Mouse (Mus musculus) hindbrain, embryonic 12.5 days (tissue): ENCODE measurements around the gene Btbd9. TPM values are rescaled to one million over a fixed set of nuclear protein-coding genes. Genes with fewer than 3 reads are reported as not detected.
A peak's percentile ranks its signal among the peaks of the same experiment; 100 is the strongest.

Source experiments
- ATAC-seq: fragments of 200-750 bp; cut with Nextera tagmentation; 2 replicates; pipeline ENCODE4 v1.8.0; 2017; ENCODE audit warnings: moderate TSS enrichment; ENCODE audit not compliant: low FRiP score
- H3K27ac ChIP-seq: fragments of 300-500 bp; sonication (generic); 2 replicates; pipeline ENCODE4 v1.5.1; 2016; ENCODE audit warnings: mild to moderate bottlenecking
- H3K27me3 ChIP-seq: fragments of 300-500 bp; sonication (generic); 2 replicates; pipeline ENCODE4 v1.6.1; 2016; ENCODE audit warnings: mild to moderate bottlenecking
- H3K36me3 ChIP-seq: fragments of 300-500 bp; sonication (generic); 2 replicates; pipeline ENCODE4 v1.6.1; 2016; ENCODE audit warnings: mild to moderate bottlenecking
- H3K4me1 ChIP-seq: fragments of 300-500 bp; sonication (generic); 2 replicates; pipeline ENCODE4 v1.6.1; 2016
- H3K4me2 ChIP-seq: fragments of 300-500 bp; sonication (generic); replicated peaks from 2 replicates; pipeline ENCODE4 v1.6.1; 2016; ENCODE audit warnings: mild to moderate bottlenecking
- H3K4me3 ChIP-seq: fragments of 300-500 bp; sonication (generic); 2 replicates; pipeline ENCODE4 v1.5.1; 2016; ENCODE audit warnings: mild to moderate bottlenecking
- H3K9ac ChIP-seq: fragments of 300-500 bp; sonication (generic); 2 replicates; pipeline ENCODE4 v1.6.1; 2016; ENCODE audit warnings: mild to moderate bottlenecking, moderate library complexity
- H3K9me3 ChIP-seq: fragments of 300-500 bp; sonication (generic); replicated peaks from 2 replicates; pipeline ENCODE4 v1.6.1; 2016; ENCODE audit warnings: mild to moderate bottlenecking
- WGBS: fragments of 180-500 bp; shearing (Covaris S2); methylation state at CpG from one replicate; pipeline ENCODE4 v1.1.7; 2016; 5-methylcytosine and 5-hydroxymethylcytosine counted together
- polyA plus RNA-seq: library from polyadenylated mRNA; unstranded; fragments of >200 nt; fragmentation: Nextera tagmentation; extraction: Ambion mirVana; gene quantifications from 2 replicates; pipeline ENCODE4 v1.2.1, GENCODE M21; 2016

Gene Btbd9
- polyA plus RNA-seq, 1 experiment from 2014 or later: 106 TPM

DNA sequence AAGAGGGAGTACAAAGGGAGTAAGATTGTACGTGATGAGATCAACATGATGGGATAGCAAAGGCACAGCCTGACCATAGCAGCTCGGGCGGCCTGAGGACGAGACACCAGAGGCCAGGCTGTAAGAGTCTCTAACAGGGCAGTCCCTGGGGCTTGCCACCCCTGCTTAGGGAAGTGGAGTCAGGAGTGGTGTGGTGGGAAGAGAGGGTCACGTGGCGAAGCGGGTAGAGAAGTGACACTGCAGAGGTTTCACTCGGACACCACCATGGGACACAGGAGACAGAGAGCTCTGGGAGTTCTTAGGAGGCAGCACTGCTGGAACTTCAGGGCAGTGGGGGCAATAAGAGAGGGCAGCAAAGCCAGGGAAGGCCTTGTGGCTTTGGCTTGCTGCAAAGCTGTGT lies 278.9 kb downstream of the Btbd9 start:
- H3K4me2 ChIP-seq: no peak overlapping the region
- no peak overlapping the region for H3K9ac ChIP-seq
- H3K27me3 ChIP-seq: no peaks in the 10 kb centered on the region
- H3K9me3 ChIP-seq: no peaks in the 10 kb centered on the region
- no peak overlapping the region for H3K4me3 ChIP-seq
- H3K4me1 ChIP-seq: peaks cover 24% of the 10 kb centered on the region
- H3K36me3 ChIP-seq: peaks cover 5% of the 10 kb centered on the region; the same call in 1 of the 2 replicates
- 0 out of 2 replicates have a peak overlapping the region, but pooled peaks have one; percentile 17 for H3K27ac ChIP-seq
- ATAC-seq: no peak
- 95% methylated on average over 8 of the region's 8 CpGs for WGBS

DNA sequence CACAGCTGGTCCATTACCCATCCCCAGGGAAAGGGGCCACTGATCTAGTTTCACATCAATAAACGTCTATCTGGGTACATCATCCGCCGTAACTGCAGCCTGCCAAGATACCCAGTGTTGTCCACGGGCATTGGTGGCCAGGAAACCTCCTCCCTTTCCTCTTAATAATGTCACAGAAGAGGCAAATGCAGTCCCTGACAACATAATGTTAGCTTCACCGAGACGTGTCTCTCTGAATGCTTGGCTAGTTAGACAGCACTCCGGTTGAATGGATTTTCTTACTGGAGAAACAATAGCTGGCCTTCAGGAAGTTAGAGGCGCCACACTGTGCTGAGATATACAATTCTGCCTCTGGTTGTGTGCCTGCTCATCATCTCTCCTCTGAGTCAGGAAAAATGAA lies 280.2 kb downstream of the Btbd9 start:
- Histone ChIP-seq H3K4me1 (peaks cover 25% of the 10 kb centered on the region), H3K4me3 (no peak overlapping the region), H3K4me2 (no peak overlapping the region), H3K27ac (no peak overlapping the region), H3K9ac (no peak overlapping the region), H3K9me3 (no peaks in the 10 kb centered on the region), H3K36me3 (peaks cover 5% of the 10 kb centered on the region; the same call in 1 of the 2 replicates), H3K27me3 (no peaks in the 10 kb centered on the region)
- 31% methylated on average over 8 of the region's 8 CpGs for WGBS
- no peak for ATAC-seq

DNA sequence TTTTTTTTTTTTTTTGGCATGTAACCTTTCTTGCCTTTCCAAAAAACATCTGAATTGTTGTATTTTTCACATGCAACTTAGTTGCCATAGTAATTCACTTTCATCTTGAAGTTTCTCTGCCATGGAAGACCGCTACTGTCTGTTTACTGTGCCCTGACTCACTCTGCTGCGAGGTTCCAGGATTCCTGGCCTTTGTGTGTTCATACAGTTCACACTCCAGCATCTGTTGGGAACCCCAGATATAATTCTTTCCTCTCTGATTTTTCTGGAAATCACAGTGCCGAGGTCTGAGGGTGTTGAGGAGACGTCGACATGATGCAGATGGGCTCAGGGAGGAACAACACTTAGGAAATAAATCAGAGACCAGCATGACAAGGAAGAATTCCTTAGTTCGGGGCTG lies 283.6 kb downstream of the Btbd9 start:
- Histone ChIP-seq H3K4me1 (peaks cover 26% of the 10 kb centered on the region), H3K27ac (no peak overlapping the region), H3K4me3 (no peak overlapping the region), H3K36me3 (peaks cover 4% of the 10 kb centered on the region; the same call in 1 of the 2 replicates), H3K9ac (no peak overlapping the region), H3K4me2 (no peak overlapping the region), H3K27me3 (no peaks in the 10 kb centered on the region), H3K9me3 (no peaks in the 10 kb centered on the region)
- WGBS: 69% methylated on average over 6 of the region's 6 CpGs
- ATAC-seq: no peak

DNA sequence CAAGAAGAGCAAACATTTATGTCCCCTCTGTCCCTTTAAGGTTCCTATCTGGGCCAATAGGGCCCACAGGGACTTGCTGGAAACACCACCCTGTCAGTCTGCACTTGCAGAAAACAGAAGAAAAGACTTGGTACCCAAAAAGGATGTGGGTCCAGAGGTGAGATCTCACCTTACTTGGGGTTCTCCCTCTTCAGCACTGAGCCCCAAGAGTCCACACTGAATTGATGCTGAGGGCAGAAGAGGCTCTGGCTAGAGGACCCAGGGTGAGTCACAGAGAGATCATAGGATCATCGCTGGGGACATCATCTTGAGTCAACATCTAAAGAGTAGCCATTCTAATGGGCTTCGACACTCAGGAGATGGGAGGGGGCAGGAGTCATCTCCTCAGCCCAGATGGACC lies 290.6 kb downstream of the Btbd9 start:
- no peak overlapping the region for H3K4me2 ChIP-seq
- H3K9ac ChIP-seq: no peak overlapping the region
- H3K9me3 ChIP-seq: no peaks in the 10 kb centered on the region
- 89% methylated on average over 2 of the region's 2 CpGs for WGBS
- no peaks in the 10 kb centered on the region for H3K27me3 ChIP-seq
- no peak overlapping the region for H3K27ac ChIP-seq
- H3K36me3 ChIP-seq: no peaks in the 10 kb centered on the region
- no peak for ATAC-seq
- no peak overlapping the region for H3K4me3 ChIP-seq
- peaks cover 15% of the 10 kb centered on the region for H3K4me1 ChIP-seq

DNA sequence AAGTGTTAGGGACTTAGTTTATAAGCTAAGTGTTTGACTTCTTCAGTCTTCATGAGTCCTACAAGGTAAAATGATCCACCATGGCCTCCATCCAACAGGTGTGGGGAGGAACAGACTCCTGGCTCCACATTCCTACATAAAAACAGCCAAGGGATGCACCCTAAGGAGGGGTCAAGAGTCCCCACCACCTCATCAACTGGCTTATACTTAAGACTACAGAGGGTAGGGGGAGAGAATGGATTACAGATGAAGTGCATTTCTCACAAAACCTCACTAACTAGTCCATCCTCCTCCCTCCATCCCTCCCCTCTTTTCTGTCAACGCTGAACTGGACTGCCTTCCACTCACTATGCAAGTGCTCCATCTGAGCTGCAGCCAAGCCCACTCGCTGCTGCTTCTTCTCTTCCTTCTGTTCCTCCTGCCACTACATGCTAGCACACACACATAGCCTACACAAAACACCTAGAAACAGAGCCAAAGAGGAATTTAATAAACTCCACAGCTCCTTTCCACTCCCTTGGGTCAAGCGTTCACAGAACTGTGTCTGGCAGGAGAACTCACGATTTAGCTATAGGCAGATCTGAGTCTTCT lies 292.7 kb downstream of the Btbd9 start:
- 90% methylated on average over 4 of the region's 4 CpGs for WGBS
- Histone ChIP-seq H3K9ac (no peak overlapping the region), H3K4me2 (no peak overlapping the region), H3K27me3 (no peaks in the 10 kb centered on the region), H3K4me3 (no peak overlapping the region), H3K4me1 (peaks cover 33% of the 10 kb centered on the region), H3K36me3 (no peaks in the 10 kb centered on the region), H3K9me3 (no peaks in the 10 kb centered on the region), H3K27ac (no peak overlapping the region)
- no peak for ATAC-seq

DNA sequence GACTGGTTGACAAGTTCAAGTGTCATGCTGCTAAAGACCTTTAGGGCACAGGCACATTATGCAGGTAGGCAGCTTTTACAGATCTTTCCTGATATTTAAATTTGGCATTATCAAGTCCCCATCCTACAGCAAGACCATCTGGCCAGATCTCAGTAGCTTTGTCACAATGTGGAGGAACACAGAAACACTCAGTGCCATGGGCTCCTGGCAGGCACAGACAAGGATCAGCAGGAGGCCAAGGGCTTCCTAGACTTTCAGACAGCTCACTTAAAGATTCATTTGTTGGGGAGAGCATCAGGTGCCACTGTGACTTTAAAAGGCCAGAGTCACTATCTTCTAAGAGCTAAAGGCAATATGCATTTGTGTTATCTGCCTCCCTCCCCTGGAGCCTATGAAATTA lies 293.3 kb downstream of the Btbd9 start:
- no peak overlapping the region for H3K4me3 ChIP-seq
- H3K9ac ChIP-seq: no peak overlapping the region
- H3K27ac ChIP-seq: no peak overlapping the region
- H3K4me1 ChIP-seq: peaks cover 33% of the 10 kb centered on the region
- H3K27me3 ChIP-seq: no peaks in the 10 kb centered on the region
- H3K4me2 ChIP-seq: no peak overlapping the region
- H3K36me3 ChIP-seq: no peaks in the 10 kb centered on the region
- H3K9me3 ChIP-seq: no peaks in the 10 kb centered on the region
- ATAC-seq: no peak

DNA sequence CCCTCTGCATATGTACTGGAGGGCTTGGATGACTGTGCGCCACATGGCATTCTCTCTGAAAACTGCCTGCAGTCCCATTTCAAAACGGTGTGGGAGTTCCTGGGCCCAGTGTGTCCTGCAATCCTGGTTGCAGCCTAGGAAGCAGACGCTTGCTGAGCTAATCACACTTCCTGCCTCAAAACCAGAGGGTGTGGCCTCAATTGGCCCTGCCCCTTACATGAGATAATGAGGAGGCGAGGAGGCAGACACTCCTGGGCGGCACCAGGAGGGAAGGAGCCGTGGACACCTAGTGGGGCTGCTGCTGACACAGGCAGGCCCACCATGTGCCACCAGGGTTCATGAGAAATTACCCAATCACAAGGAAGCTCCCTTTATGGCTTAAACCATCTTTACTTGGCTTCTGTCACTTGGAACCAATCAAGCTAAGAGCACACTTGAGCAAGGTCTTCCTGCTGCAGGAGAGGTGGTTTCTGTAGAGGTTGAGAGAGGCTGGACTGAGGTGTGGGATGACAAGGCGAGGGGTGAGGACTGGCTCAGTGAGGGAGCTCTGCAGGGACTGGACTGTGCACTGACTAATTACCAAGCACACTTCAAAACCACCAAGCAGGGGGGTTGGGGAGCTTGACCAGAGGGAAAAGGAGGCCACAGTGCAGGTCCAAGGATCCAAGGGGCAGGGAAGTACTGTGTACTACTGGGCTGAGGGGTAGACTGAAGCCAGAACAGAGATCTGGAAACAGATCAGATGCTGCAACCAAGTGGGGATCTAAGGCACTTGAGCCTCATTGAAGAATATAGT lies 295.8 kb downstream of the Btbd9 start:
- no peak overlapping the region for H3K4me3 ChIP-seq
- H3K4me1 ChIP-seq: peaks cover 30% of the 10 kb centered on the region
- no peak overlapping the region for H3K27ac ChIP-seq
- no peak overlapping the region for H3K4me2 ChIP-seq
- no peaks in the 10 kb centered on the region for H3K9me3 ChIP-seq
- WGBS: 49% methylated on average over 7 of the region's 7 CpGs
- no peaks in the 10 kb centered on the region for H3K36me3 ChIP-seq
- ATAC-seq: no peak
- no peak overlapping the region for H3K9ac ChIP-seq
- H3K27me3 ChIP-seq: no peaks in the 10 kb centered on the region

DNA sequence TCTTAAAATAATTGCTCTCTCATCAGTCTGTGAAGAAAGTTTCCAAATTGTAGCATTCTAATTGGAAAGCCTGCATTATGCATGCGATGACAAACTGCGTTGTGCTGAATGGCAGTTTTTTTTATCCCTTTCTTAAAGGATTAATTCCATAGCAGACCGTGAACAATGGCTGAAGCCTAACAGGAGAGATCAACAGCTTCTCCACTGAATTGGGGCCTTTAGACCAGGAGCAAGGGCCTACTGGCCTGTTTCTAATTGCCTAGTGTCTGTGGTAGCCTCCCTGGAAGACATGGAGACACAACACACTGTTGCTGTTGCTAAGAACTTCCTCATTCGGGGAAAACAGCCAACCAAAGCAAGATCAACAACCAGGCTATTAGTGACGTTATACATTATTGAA lies 296.6 kb downstream of the Btbd9 start:
- Histone ChIP-seq H3K27ac (peak overlapping the region; percentile 58; the same call in 1 of the 2 replicates), H3K36me3 (no peaks in the 10 kb centered on the region), H3K9me3 (no peaks in the 10 kb centered on the region), H3K27me3 (no peaks in the 10 kb centered on the region), H3K9ac (no peak overlapping the region), H3K4me1 (peaks cover 25% of the 10 kb centered on the region), H3K4me2 (no peak overlapping the region), H3K4me3 (no peak overlapping the region)
- no peak for ATAC-seq
- 32% methylated on average over 5 of the region's 5 CpGs for WGBS

DNA sequence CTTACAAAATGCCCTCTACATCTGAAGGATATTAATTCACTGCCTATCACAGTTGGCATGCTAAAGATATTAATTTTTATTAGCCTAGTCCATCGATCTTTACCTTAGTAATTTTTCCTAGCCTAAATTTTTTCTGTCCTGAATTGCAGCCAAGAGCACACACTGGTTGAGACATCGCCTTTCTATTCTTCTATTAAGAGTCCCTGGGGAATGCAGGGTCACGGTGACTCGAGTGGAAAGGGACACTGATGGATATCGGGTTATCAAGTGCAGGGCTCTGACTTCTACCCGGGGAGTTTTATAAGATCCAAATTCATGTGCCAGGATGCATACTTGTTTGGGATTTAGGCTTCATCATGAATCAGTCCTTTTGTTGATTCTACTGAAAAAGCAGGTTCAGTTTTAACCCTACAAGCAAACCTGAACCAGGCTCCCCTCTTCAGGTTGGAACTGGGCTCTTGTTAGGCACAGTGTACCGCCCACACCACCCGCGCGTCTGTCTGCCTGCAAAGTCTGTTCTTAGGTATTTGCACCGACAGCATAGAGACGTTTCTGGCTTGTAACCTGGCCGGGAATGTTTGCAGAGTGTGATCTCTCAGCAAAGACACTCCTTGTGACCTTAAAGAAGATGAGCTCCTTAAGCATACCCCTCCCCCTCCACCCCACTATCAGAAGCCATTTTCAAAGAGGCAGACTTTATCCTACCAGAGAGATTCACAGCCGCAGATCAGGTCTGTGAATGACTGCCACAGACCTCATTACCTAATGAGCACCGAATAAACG lies 297.5 kb downstream of the Btbd9 start:
- no peaks in the 10 kb centered on the region for H3K9me3 ChIP-seq
- H3K9ac ChIP-seq: no peak overlapping the region
- H3K4me1 ChIP-seq: peaks cover 24% of the 10 kb centered on the region
- peak overlapping the region; percentile 58 for H3K27ac ChIP-seq
- H3K4me3 ChIP-seq: no peak overlapping the region
- 30% methylated on average over 16 of the region's 16 CpGs for WGBS
- peaks cover 2% of the 10 kb centered on the region; the same call in 1 of the 2 replicates for H3K36me3 ChIP-seq
- ATAC-seq: no peak
- no peak overlapping the region for H3K4me2 ChIP-seq
- no peaks in the 10 kb centered on the region for H3K27me3 ChIP-seq

DNA sequence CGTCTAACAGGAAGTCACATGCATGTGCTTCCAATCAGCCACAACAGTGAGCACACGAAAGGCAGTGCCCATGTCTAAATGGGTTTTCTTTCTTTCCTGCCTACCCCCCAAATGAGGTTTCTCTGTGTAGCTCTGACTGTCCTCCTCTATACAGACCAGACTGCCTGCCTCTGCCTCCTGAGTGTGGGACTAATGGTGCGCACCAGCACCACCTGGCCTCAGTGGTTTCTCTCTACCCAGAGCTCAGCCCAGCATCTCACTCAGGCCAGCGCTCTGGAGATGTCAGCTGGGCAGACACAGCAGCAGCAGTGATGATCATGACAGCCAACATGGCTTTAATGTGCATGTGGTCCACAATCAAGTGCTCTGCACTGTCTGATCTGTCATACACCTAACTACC lies 299.8 kb downstream of the Btbd9 start:
- H3K9ac ChIP-seq: no peak overlapping the region
- peaks cover 3% of the 10 kb centered on the region; the same call in 1 of the 2 replicates for H3K36me3 ChIP-seq
- H3K4me1 ChIP-seq: peaks cover 22% of the 10 kb centered on the region
- H3K4me3 ChIP-seq: no peak overlapping the region
- H3K9me3 ChIP-seq: no peaks in the 10 kb centered on the region
- no peak overlapping the region for H3K4me2 ChIP-seq
- H3K27ac ChIP-seq: no peak overlapping the region
- no peaks in the 10 kb centered on the region for H3K27me3 ChIP-seq
- WGBS: 85% methylated on average over 4 of the region's 4 CpGs
- ATAC-seq: no peak

DNA sequence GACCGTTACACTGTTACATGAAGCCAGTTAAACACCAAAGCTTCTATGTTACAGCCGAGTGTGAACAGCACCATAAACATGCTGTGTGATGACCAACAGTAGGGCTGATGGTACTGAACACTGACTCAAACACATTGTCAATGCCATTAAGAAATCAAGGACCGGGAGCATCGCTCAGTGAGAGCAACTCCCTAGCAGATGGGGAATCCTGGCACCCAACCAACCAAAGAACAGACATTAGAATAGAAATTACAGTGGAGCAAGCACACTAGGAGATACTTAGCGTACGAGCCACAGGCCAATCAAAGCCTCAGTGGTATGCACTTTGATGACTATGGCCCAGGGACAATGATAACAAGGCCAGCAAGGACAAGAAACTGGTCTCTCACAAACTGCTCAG lies 303.5 kb downstream of the Btbd9 start:
- no peak overlapping the region for H3K4me3 ChIP-seq
- H3K36me3 ChIP-seq: peaks cover 3% of the 10 kb centered on the region; the same call in 1 of the 2 replicates
- H3K27me3 ChIP-seq: no peaks in the 10 kb centered on the region
- no peak overlapping the region for H3K27ac ChIP-seq
- no peaks in the 10 kb centered on the region for H3K4me1 ChIP-seq
- H3K4me2 ChIP-seq: no peak overlapping the region
- no peaks in the 10 kb centered on the region for H3K9me3 ChIP-seq
- 92% methylated on average over 6 of the region's 6 CpGs for WGBS
- no peak for ATAC-seq
- no peak overlapping the region for H3K9ac ChIP-seq
